Mouse (Mus musculus) embryonic fibroblast, embryonic 13.5 days (primary cell): ENCODE data around the gene Gm49368.

ENCODE experiments used
- CTCF ChIP-seq: IDR thresholded peaks from 2 replicates; pipeline ENCODE4 v1.5.1; 2011; ENCODE audit warnings: mild to moderate bottlenecking, control low read depth, low read length, moderate library complexity, borderline replicate concordance; ENCODE audit not compliant: insufficient read depth
- POLR2A ChIP-seq: IDR thresholded peaks from 2 replicates; pipeline ENCODE4 v1.6.1; 2011; ENCODE audit warnings: low read depth, mild to moderate bottlenecking, control low read depth, low read length, moderate library complexity

DNA sequence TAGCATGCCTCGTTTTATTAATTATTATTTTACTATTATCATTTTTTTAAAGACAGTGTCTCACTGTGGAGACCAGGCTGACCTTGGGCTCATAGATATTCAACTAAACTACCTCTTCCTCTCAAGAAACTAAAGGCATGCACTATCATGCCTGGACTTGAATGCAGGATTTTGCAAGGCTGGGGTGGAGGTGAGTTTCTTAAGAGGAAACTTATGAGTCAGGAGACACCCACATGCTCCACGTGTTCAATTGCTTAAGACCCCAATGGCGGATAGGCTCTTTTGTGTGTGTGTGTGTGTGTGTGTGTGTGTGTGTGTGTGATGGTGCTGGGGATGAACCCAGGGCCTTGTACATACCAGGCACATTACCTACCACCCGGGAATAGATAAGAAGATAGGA is 37.1 kb upstream of the Gm49368 start:
- TF ChIP-seq POLR2A, result no peak
- no peak for TF ChIP-seq CTCF
